Mouse (Mus musculus) ES-Bruce4 (cell line): Measurements from ENCODE around the gene Btbd2.

Source experiments
- CTCF ChIP-seq: IDR thresholded peaks from one replicate; pipeline ENCODE4 v1.8.1; 2011; ENCODE audit warnings: low read depth, low read length
- EP300 ChIP-seq: IDR thresholded peaks from 2 replicates; pipeline ENCODE4 v1.6.1; 2011; ENCODE audit warnings: low read depth, low read length; ENCODE audit not compliant: insufficient read depth
- POLR2A ChIP-seq: IDR thresholded peaks from one replicate; pipeline ENCODE4 v1.8.1; 2011; ENCODE audit warnings: low read length; ENCODE audit not compliant: insufficient read depth

DNA sequence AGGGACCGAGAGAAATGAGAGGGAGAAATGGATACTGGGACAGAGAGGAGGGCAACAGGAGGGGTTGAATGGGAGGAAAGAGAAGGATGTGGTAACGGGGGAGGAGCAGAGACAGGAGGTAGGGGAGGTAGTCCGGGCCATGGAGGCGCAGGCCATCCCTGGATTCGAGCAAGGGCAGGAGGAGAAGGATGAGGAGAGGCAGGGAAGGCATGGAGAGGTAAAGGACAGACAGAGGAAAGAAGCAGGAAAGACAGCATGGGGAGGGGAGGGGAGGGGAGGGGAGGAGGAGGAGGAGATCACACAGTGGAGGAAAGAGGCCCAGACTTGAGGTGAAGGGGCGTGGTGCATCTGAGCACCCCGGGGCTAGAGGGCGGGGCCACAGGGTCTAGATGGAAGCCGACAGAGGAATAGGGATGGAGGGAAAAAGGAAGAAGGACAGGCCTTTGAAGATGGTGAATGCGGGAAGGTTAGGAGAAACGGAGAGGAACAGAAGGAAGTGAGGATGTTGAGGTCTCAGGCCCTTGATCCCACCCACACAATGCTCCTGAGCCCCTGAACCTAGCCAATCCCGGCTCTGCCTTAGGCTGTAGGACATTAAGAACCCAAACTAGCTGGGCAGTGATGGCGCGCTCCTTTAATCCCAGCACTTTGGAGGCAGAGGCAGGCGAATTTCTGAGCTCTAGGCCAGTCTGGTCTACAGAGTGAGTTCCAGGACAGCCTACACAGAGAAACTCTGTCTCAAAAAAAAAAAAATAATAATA lies at the start of gene Btbd2:
- no peak for TF ChIP-seq CTCF
- no peak for TF ChIP-seq POLR2A
- no peak for TF ChIP-seq EP300
